Mouse (Mus musculus): ENCODE measurements around the gene Gdf5. TPM values are rescaled to one million over a fixed set of nuclear protein-coding genes. Genes with fewer than 3 reads are reported as not detected.
A peak's percentile ranks its signal among the peaks of the same experiment; 100 is the strongest.

The Gdf5 gene
- total and polyA plus RNA-seq, 3 experiments: not detected

- no peaks in the 10 kb centered on the region for H3K9me3 ChIP-seq (replicated peaks; ENCODE audit: low read length)
- H3K36me3 ChIP-seq (replicated peaks in 1 of 2; ENCODE audit: control insufficient read depth in 1 of 2, insufficient read depth in 1 of 2, low read length in 1 of 2): peaks cover 12 to 51% of the 10 kb centered on the region in 2 experiments
- H3K79me2 ChIP-seq (replicated peaks; ENCODE audit: control insufficient read depth, extremely low read depth, insufficient read depth, poor library complexity, severe bottlenecking): peaks cover 39% of the 10 kb centered on the region
- DNase-seq (ENCODE audit: extremely low read depth): no peak
- no peak overlapping the region for H3K9ac ChIP-seq (ENCODE audit: insufficient read depth, low read depth)
- H3K4me1 ChIP-seq (ENCODE audit: control insufficient read depth in 1 of 2, insufficient read depth in 2 of 2): peaks cover 2 to 32% of the 10 kb centered on the region in 2 experiments; a peak in 3 of 4 replicates
- H3K4me3 ChIP-seq (replicated peaks in 1 of 3; ENCODE audit: low read depth in 2 of 3, low read length in 2 of 3, poor library complexity in 1 of 3): no peak overlapping the region
- H3K4me2 ChIP-seq (ENCODE audit: insufficient read depth, low read depth, poor library complexity, severe bottlenecking): no peak overlapping the region
- TF ChIP-seq RCOR1 (conservative IDR thresholded peaks at IDR 0.05; ENCODE audit: low read depth, low read length) (no peak), ZMIZ1 (IDR thresholded peaks at IDR 0.05; ENCODE audit: low read depth, low read length) (no peak), NELFE (IDR thresholded peaks at IDR 0.05; ENCODE audit: low read depth, low read length) (no peak), ELF1 (IDR thresholded peaks at IDR 0.05; ENCODE audit: low read depth, low read length) (no peak), JUND (conservative IDR thresholded peaks at IDR 0.05; ENCODE audit: low read depth, low read length) (no peak), ZKSCAN1 (IDR thresholded peaks at IDR 0.05; ENCODE audit: borderline replicate concordance, low read depth, low read length) (no peak), POLR2A (IDR thresholded peaks at IDR 0.05; ENCODE audit: low read depth, low read length) (no peak), MAZ (IDR thresholded peaks at IDR 0.05; ENCODE audit: low read depth, low read length) (no peak), UBTF (IDR thresholded peaks at IDR 0.05; ENCODE audit: low read depth, low read length) (no peak), BHLHE40 (IDR thresholded peaks at IDR 0.05; ENCODE audit: low read depth, low read length) (no peak), ETS1 (conservative IDR thresholded peaks at IDR 0.05; ENCODE audit: low read depth, low read length) (no peak)
- H3K27me3 ChIP-seq (replicated peaks): no peaks in the 10 kb centered on the region
- H3K27ac ChIP-seq (ENCODE audit: insufficient read depth, low read depth): no peak overlapping the region
- dilution Hi-C loops (cut with MboI; ENCODE audit: extremely low pct_ligation_motif_present, extremely low pct_unique_long_range_greater_than_20kb, low sequenced_read_pairs) (no loop called here), in situ Hi-C loops (cut with MboI; ENCODE audit: low pct_ligation_motif_present, low pct_unique_long_range_greater_than_20kb, low sequenced_read_pairs) (no loop called here)
These were observed 22.0 kb downstream of the Gdf5 start for GRCm38 (mm10) chr2:155923143-155923542.

- H3K4me3 ChIP-seq (replicated peaks in 1 of 3; ENCODE audit: low read depth in 2 of 3, low read length in 2 of 3, poor library complexity in 1 of 3): no peak overlapping the region
- H3K9me3 ChIP-seq (replicated peaks; ENCODE audit: low read length): no peaks in the 10 kb centered on the region
- no peaks in the 10 kb centered on the region for H3K27me3 ChIP-seq (replicated peaks)
- TF ChIP-seq MAZ (IDR thresholded peaks at IDR 0.05; ENCODE audit: low read depth, low read length) (no peak), USF2 (conservative IDR thresholded peaks at IDR 0.05; ENCODE audit: low read depth, low read length) (no peak), MEF2A (IDR thresholded peaks at IDR 0.05; ENCODE audit: borderline replicate concordance, low read depth, low read length) (no peak)
- peaks cover 37 to 78% of the 10 kb centered on the region in 2 experiments for H3K36me3 ChIP-seq (replicated peaks in 1 of 2; ENCODE audit: control insufficient read depth in 1 of 2, insufficient read depth in 1 of 2, low read length in 1 of 2)
- peak; percentile 16 for DNase-seq (ENCODE audit: extremely low read depth)
- H3K79me2 ChIP-seq (replicated peaks; ENCODE audit: control insufficient read depth, extremely low read depth, insufficient read depth, poor library complexity, severe bottlenecking): peaks cover 8% of the 10 kb centered on the region; the same call in 1 of the 2 replicates
- H3K4me2 ChIP-seq (ENCODE audit: insufficient read depth, low read depth, poor library complexity, severe bottlenecking): no peak overlapping the region
- no peak overlapping the region for H3K9ac ChIP-seq (ENCODE audit: insufficient read depth, low read depth)
- in situ Hi-C loops (cut with MboI; ENCODE audit: low pct_ligation_motif_present, low pct_unique_long_range_greater_than_20kb, low sequenced_read_pairs): no loop called here
- H3K27ac ChIP-seq (ENCODE audit: insufficient read depth, low read depth): no peak overlapping the region
- dilution Hi-C loops (cut with MboI; ENCODE audit: extremely low pct_ligation_motif_present, extremely low pct_unique_long_range_greater_than_20kb, low sequenced_read_pairs): no loop called here
- H3K4me1 ChIP-seq (ENCODE audit: control insufficient read depth in 1 of 2, insufficient read depth in 2 of 2): peaks cover 0 to 21% of the 10 kb centered on the region in 2 experiments; a peak in 3 of 4 replicates
These were observed 30.5 kb downstream of the Gdf5 start for GRCm38 (mm10) chr2:155914684-155915083.

GRCm38 (mm10) chr2:155903632-155904008 is 41.5 kb downstream of the Gdf5 start:
- Histone ChIP-seq H3K36me3 (replicated peaks in 1 of 2; ENCODE audit: control insufficient read depth in 1 of 2, insufficient read depth in 1 of 2, low read length in 1 of 2) (peaks cover 30 to 80% of the 10 kb centered on the region in 2 experiments), H3K9me3 (replicated peaks; ENCODE audit: low read length) (no peaks in the 10 kb centered on the region), H3K27ac (ENCODE audit: insufficient read depth, low read depth) (no peak overlapping the region), H3K9ac (ENCODE audit: insufficient read depth, low read depth) (no peak overlapping the region), H3K4me1 (ENCODE audit: control insufficient read depth in 1 of 2, insufficient read depth in 2 of 2) (peaks cover 0 to 17% of the 10 kb centered on the region in 2 experiments; a peak in 2 of 4 replicates), H3K4me3 (replicated peaks in 1 of 3; ENCODE audit: low read depth in 2 of 3, low read length in 2 of 3, poor library complexity in 1 of 3) (no peak overlapping the region), H3K4me2 (ENCODE audit: insufficient read depth, low read depth, poor library complexity, severe bottlenecking) (no peak overlapping the region), H3K79me2 (replicated peaks; ENCODE audit: control insufficient read depth, extremely low read depth, insufficient read depth, poor library complexity, severe bottlenecking) (no peaks in the 10 kb centered on the region), H3K27me3 (replicated peaks) (no peaks in the 10 kb centered on the region)
- TF ChIP-seq HCFC1 (IDR thresholded peaks at IDR 0.05; ENCODE audit: low read depth, low read length) (no peak), JUN (IDR thresholded peaks at IDR 0.05; ENCODE audit: insufficient read depth, low read depth, low read length) (no peak), MXI1 (IDR thresholded peaks at IDR 0.05; ENCODE audit: low read depth, low read length) (no peak), POLR2A (IDR thresholded peaks at IDR 0.05; ENCODE audit: low read depth, low read length) (no peak), MAZ (IDR thresholded peaks at IDR 0.05; ENCODE audit: low read depth, low read length) (no peak), ELF1 (IDR thresholded peaks at IDR 0.05; ENCODE audit: low read depth, low read length) (no peak), ZMIZ1 (IDR thresholded peaks at IDR 0.05; ENCODE audit: low read depth, low read length) (no peak), GABPA (IDR thresholded peaks at IDR 0.05; ENCODE audit: insufficient replicate concordance, low read depth, low read length) (no peak), CHD2 (IDR thresholded peaks at IDR 0.05; ENCODE audit: low read length) (no peak), MAFK (IDR thresholded peaks at IDR 0.05; ENCODE audit: insufficient replicate concordance, low read length) (no peak), BHLHE40 (IDR thresholded peaks at IDR 0.05; ENCODE audit: low read depth, low read length) (no peak), MAX (IDR thresholded peaks at IDR 0.05; ENCODE audit: low read length) (no peak), NELFE (IDR thresholded peaks at IDR 0.05; ENCODE audit: low read depth, low read length) (no peak)
- dilution Hi-C loops (cut with MboI; ENCODE audit: extremely low pct_ligation_motif_present, extremely low pct_unique_long_range_greater_than_20kb, low sequenced_read_pairs) (no loop called here), in situ Hi-C loops (cut with MboI; ENCODE audit: low pct_ligation_motif_present, low pct_unique_long_range_greater_than_20kb, low sequenced_read_pairs) (no loop called here)
- no peak for DNase-seq (ENCODE audit: extremely low read depth)

Measured in CH12.LX (cell line).